Mouse (Mus musculus) 3134 (cell line): ENCODE results near the gene Tmem106a.
"Not testable (repeated sequence)": the region's sequence is repeated elsewhere in the genome, so short reads cannot be mapped to it uniquely, and the experiment has no call there.

Source experiments
- DNase-seq: peaks from one replicate; pipeline ENCODE4 v3.0.0-alpha.2; 2011; ENCODE audit warnings: low spot score; ENCODE audit not compliant: insufficient read length; ENCODE audit errors: extremely low read depth

The Tmem106a gene

DNA sequence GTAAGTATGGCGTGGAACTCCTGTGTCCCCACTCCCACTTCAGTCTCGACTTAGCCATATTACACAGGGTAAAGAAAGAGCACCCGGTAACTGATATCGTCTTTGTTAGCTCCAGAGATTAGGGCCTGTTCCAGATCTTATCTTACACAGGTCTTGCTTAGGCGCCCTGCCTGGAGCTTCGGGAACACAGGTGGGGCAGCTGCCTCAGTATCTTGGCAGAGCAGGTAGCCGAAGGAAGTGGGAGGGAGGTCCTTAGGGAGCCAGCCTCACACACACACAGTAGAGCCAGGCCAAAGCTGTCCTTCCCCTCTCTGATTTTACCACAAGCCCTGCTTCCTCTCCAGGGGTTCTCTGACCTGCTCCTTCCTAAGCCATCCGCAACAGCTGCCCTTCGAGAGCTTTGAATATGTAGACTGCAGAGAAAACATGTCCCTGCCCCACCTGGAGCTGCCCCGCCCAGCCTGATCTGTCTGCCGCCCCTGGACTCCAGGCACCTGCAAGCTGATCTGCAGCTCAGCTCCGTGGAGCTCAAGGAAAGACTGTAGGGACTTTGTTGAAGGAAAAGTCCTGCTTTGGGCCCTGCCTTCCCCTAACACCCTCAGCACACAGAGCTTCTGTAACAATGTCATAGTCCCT lies 8.1 kb downstream of the Tmem106a start:
- DNase-seq: no peak

DNA sequence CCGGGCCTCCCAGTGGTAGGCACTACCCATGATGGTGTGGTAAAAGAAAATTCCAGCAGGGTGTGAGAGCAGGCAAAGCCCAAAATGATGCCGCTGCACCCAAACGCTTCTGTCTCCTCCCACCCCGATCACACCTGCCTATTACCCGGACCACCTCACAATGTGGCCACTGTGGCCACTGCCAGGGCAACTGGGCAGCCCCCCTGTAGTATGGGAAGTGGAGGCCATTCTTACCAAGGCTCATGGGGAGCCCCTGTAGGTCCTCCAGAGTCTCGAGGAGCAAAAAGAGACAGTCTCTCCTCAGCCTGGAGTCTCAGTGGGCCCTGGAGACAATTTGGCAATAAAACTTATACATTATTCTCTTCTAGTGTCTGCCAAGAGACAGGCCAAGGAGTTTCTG lies 17.1 kb downstream of the Tmem106a start, which contains the start of gene Gm11634:
Gm11634 (minus strand) TSS at position 101 of the 400 bp plus-strand sequence.
- no peak for DNase-seq

DNA sequence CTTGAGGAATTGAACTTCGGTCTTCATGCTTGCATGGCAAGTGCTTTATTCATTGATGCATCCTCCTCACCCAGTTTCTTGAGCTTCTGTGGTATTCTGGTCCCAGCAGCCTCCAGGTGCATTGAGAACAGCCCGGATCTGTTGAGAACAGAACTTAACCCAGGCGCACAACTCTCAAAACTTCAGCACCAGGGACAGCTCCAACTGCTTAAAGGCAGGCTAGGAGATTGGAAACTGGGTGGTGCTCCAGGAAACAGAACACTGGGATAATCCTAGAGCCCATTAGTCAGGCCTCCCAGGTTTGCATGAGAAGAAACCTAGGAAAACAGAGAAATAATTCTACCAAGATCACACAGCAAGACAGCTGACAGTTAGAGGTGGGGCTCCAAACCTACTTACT lies 20.4 kb downstream of the Tmem106a start:
- peak; percentile 26 for DNase-seq

DNA sequence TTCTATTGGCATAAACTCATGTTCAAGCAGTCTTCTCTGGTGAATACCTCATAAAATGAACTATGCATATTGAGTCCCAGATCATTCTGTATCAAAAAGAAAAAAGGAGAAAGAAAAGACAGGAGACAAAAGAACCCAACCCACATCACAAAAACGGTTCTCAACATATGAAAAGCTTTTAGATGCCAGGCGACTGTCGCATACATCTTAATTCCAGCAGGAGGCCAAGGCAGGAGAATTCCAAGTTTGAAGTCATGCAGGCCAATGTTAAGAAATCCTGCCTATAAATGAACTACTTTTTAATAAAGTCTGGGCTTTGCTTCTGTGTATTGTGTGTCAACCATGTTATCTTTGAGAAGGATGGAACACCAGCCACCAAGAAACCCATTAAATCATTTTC lies 22.1 kb downstream of the Tmem106a start:
- no peak for DNase-seq

DNA sequence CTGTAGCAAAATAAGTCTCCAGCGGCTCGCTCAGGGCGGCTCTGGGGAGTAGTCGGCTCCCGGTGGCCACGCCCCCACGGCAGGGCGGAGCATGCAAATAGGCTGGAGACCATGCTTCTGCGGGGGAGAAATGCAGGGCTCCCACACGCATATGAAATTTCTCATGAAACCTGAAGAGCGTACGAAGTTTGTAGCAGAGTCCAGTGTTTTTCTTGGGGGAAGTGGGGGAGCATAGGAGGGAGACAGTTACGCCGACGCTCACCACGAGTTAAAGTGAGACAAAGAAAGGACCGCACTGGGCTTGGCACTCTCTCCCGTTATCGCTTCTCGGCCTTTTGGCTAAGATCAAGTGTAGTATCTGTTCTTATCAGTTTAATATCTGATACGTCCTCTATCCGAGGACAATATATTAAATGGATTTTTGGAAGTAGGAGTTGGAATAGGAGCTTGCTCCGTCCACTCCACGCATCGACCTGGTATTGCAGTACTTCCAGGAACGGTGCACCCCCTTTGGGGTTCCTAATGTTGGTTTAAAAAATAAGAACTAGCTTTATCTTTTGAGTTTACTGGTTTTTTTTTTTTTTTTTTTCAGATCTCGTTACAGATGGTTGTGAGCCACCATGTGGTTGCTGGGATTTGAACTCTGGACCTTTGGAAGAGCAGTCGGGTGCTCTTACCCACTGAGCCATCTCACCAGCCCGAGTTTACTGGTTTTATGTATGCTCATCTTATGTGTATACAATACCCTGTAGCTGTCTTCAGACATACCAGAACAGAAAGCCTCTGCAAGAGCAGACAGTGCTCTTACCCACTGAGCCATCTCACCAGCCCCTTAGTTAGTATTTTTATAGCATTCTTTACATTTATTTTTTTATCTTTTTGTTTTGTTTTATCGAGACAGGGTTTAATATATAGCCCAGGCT lies 22.8 kb downstream of the Tmem106a start:
- DNase-seq: peak; percentile 73

DNA sequence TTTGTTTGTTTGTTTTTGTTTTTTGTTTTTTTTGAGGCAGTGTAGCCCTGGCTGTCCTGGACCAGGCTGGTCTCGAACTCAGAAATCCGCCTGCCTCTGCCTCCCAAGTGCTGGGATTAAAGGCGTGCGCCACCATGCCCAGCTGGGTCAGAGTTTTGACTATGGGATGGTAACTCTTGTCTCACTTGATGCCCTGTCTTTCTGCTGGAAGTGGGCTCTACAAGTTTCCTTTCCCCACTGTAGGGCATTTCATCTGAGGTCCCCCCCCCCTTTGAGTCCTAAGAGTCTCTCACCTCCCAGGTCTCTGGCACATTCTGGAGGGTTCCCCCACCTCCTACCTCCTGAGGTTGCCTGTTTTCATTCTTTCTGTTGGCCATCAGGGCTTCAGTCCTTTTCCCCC lies 25.1 kb downstream of the Tmem106a start:
- DNase-seq: not testable (repeated sequence)

DNA sequence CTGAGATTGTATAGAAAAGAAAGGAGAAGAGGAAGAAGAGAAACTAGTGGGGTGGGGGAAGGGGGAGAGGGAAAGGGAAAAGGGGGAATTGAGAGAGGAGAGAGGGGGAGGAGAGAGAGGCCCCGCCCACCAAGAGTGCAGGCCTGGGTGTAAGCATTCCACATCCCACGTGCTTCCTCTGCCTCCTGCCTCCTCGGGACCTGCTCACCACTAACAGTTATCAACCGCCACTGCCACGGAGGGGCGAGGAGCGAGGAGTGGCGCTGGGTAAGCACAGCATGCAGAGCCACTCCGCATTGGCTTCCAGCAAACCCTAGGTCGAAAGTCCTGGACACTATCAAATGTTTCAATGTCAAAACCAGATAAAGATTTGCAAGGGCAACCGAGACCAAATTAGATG lies 28.4 kb downstream of the Tmem106a start:
- DNase-seq: no peak

DNA sequence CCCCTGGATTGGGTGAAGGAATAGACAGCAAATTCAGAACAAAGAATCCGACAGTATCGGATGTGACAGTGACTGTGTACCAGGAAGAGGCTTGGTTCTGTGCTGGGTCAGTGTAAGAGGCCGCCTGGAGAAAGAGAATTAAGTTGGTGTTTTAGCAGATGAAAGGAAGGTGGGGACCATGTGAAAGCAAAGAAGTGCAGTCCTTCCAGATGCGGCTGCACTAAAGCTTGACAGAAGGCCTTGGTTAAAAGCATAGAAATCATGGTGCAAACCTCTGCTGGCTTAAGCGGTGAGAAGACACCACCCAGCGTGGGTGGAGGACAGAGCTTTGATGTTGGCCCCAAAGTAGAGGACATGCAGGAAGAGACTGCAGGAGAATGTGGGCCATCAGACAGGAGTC lies 31.6 kb downstream of the Tmem106a start:
- no peak for DNase-seq

DNA sequence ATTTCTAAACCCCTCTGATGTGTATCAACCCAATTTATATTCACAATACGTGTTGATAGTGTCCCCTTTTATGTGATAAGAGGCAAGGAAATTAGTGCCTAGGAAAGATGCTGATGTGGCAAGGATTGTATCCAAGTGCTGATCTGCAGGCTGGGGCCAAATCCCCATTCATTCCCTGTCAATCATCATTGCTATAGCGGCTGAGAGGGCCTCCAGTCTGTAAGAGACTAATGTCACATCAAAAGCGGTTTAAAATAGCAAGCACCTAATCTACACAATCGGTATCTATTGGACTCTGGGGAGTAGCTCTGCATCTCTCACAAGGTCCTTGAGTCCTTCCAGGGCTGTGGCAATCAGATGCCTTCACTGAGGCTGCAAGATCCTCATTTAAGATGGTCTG lies 32.1 kb downstream of the Tmem106a start:
- no peak for DNase-seq

DNA sequence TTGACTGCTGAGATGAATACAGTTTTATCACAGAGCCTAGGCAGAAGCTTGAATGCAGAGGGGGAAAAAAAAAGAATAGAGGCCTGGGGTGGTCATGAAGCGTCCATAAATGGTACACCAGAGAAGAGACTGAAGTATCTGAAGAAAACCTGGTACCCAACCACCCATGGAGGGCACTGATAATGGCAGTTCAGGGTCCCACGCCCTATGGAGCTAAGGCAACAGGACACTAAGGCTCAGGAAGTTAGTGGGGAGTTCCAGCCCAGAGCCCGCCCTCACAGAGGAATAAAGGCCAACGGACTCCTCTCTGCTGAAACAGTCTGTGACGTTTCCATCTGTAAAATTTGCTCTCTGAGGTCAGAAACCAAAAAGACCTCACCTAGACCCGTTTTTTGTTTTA lies 33.3 kb downstream of the Tmem106a start:
- DNase-seq: no peak

DNA sequence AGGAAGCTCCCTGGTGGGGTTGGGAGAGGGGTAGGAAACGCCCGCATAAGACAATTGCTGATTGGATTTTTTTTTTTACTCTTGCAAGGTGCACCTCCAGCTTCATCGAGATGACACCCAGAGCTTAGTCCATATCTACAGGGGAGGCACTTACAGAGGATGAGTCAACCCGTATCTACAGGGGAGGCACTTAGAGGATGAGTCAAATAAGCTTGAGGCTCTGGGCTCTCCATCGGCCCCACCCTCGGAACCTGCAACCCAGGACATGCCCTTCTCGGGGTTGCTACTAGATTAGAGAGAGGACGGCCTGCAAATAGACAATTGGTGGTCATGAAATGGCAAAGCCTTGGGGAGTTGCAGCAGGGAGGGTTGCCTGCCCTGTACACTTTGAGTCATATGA lies 34.1 kb downstream of the Tmem106a start:
- no peak for DNase-seq

DNA sequence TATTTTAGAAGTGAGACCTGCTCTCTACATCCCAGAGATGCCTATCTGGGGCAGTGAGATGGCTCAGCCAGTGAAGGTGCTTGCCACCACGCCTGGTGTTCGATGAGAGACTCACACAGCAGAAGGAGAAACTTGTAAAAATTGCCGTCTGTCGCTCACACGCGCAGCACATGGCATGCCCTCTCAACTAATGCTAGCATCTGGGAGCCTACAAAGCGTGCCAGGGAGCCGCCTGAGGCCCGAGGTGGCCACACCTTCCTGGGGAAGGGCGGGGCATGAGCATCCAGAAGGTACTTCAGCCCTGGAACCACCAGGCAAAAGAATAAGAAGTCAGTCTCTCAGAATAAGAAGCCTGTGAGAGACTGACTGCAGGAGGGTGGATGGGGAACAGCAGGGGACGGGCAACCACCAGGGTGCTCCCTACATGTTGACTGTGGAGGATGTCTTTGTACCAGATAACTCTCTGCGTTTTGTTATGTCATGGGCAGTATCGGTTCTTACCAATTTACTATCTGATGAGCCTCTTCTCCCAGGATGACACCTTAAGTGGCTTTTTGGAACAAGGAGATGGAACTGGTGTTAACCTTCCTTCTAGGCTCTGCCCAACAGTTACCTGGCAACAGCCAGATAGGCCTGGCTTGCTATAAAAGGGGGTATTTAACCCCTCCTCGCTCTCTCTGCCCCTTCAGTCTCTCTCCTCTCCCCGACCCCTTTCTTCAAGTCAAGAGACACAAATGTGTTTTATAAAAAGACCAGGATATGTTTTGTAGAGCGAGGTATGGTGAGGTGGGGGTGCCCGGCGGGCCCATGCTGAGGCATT lies 35.1 kb downstream of the Tmem106a start:
- DNase-seq: no peak

DNA sequence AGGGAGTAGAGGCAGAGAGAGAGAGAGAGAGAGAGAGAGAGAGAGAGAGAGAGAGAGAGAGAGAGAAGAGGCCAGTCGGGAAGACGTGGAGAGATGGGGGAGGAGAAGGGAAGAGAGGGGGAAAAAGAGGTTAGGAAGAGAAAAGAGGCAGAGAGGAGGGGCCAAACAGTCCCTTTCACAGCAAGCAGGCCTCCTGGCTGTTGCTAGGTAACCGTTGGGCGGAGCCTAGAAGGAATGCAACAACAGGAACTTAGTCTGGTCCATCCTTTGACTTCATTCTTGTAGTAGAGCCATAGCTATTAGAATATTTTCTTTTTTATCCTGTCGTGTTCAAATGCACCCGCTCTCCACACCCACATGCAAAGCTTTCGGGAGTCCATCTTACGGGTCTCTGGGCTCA lies 35.8 kb downstream of the Tmem106a start:
- no peak for DNase-seq

DNA sequence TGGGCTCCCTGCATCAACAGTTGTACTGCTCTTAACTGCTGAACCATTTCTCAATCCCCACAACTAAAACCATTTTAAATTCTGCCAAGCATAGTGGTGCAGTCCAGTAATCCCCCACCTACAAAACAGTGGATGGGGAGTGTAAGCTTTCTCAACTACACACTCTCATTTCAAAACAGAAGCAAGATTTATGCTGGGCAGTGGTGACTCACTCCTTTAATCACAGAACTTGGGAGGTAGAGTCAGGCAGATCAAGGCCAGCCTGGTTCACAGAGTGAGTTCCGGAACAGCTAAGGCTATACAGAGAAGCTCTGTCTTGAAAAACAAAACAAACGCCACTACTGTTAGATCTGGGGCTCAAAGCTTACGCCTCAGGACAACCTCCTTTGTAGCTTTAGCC lies 36.6 kb downstream of the Tmem106a start:
- no peak for DNase-seq

DNA sequence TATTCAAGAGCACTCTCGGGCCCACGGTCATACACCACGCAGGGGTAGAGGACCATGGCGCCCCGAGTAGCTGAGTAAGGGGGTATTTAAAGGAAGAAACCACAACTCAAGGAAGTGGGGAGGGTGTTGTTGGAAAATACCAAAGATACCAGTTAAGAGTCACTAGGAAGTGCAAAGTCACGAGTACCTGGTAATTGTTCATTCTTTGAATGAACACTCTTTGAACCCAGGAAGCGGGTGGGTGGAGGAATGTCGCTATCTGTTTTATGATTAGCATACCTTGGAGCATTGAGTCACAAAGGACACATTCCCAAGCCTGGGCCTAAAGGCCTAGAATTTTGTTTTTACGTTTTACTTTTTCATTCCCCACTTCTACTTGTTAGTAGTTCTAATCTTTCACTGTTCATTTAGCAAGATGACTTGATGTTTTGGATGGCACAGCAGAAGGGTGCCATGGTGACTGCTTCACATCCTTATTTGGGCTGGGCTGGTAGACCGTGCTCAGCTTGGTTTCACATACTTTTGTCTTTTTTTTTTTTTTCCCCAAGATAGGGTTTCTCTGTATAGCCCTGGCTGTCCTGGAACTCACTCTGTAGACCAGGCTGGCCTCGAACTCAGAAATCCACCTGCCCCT lies 38.1 kb downstream of the Tmem106a start:
- DNase-seq: not testable (repeated sequence)

DNA sequence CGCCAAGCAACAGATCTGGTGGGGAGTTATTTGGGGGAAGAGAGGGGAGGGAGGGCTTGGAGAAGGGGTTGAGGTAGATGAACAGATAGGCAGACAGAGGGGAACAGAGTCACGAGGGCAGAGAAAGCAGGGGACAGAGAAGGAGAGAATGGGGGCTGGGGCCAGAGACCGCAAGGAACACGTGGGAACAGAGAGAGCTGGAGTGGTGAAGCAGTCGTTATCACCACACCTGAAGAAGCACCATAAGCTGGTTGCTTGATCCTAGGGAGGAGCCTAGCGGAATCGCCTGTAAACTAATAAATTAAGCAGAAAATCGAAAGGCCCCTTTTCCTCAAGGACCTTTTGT lies 44.6 kb downstream of the Tmem106a start:
- DNase-seq: no peak

DNA sequence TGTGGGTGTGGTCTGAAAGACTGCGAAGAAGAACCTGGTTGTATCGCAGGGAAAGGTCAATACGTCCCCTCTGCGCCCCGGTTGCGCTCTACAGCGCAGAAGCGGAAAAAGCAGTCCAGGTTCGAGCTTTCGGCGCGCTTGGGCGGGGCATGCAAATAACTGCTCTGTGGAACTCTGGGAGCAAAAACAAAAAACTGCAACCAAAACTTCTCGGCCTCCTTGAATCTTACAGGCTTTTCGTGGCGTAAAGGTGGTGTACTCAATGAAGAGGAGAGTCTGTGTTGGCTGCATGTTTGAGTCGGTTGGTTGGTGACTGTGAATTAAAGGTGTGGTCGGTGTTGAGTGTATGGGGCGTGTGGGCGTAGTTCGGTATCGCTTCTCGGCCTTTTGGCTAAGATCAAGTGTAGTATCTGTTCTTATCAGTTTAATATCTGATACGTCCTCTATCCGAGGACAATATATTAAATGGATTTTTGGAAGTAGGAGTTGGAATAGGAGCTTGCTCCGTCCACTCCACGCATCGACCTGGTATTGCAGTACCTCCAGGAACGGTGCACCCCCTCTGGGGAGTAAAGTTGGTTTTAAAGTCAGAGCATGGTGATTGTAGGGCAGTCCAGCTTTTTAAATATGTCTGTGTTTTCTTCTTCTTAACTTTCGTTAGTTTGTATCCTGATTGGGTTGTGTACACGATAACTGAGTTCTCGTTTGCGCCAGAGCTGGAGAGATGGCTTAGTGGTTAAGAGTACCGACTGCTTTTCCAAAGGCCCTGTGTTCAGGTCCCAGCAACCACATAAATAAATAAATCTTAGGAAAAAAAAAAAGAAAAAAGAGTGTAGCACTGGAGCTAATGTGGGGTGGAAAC lies 45.2 kb downstream of the Tmem106a start, which contains the start of gene Rdm1:
Rdm1 (plus strand) TSS at position 201 of the 862 bp plus-strand sequence.
- peak; percentile 84 for DNase-seq

DNA sequence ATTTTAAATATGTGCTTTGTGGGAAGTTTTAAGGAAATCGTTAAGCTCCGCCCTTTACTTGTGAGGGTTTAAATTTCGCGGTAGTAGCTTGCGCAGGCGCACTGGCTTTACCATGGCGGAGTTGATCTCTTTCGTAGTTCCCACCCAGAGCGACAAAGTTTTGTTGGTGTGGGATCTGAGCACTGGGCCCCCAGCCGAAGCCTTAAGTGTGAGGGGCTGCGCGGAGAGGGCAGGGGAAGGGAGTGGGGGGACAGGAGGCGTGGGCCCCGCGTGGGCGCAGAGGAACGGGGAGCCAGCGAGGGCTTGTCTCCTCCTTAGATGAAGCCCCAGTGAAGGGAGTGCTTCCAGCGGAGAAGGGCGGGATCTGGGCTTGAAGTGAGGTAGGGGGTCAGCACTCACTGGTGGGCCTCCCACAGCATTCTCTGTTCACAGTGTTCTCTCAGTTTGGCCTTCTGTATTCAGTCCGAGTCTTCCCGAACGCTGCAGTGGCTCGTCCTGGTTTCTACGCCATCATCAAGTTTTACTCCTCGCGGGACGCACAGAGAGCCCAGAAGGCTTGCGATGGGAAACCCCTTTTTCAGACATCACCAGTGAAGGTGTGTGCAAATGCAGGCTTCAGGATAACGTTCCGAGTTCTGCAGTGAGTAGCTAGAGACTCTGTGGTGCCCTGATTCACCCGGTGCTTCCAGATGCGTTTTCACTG lies 46.0 kb downstream of the Tmem106a start:
- DNase-seq: peak; percentile 95

DNA sequence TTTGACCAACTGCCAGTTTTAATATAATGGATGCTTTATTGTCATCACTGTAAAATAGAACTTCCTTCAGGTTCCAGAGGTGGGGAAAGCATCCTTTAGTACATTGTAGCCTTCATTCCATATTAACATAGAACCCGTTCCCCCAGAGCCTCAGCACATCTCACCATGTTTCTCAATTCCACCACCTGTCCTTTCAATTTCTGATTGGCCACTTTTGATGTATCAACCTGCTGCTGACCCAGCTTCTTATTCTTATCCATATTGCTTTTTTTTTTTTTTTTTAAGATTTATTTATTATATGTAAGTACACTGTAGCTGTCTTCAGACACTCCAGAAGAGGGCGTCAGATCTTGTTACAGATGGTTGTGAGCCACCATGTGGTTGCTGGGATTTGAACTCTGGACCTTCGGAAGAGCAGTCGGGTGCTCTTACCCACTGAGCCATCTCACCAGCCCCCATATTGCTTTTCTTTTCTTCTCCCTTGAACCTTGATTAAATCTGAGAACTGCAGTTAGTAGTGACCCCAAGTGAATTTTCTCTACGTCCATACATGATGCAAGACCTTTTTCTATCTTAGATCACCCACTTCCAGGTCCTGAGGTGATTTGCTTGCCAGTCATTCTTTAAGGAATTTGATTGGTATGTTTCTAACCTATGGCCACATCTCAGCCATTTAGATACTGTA lies 46.8 kb downstream of the Tmem106a start:
- DNase-seq: not testable (repeated sequence)
